Mouse (Mus musculus) olfactory bulb, adult 2 months (tissue): ENCODE results near the gene Defa26. TPM values are rescaled to one million over a fixed set of nuclear protein-coding genes. Genes with fewer than 3 reads are reported as not detected.
"Not testable (repeated sequence)": the region's sequence is repeated elsewhere in the genome, so short reads cannot be mapped to it uniquely, and the experiment has no call there.

Source experiments
- H3K27ac ChIP-seq: fragments of 200-500 bp; 2 replicates; pipeline ENCODE4 v1.5.1; 2012; ENCODE audit warnings: low read depth, low read length; ENCODE audit not compliant: insufficient read depth
- H3K4me1 ChIP-seq: fragments of 200-500 bp; 2 replicates; pipeline ENCODE4 v1.6.1; 2012; ENCODE audit warnings: low read length; ENCODE audit not compliant: control insufficient read depth, insufficient read depth
- H3K4me3 ChIP-seq: fragments of 200-500 bp; 2 replicates; pipeline ENCODE4 v1.5.1; 2012; ENCODE audit warnings: mild to moderate bottlenecking, low read depth, low read length, moderate library complexity; ENCODE audit not compliant: insufficient read depth
- WGBS: fragments of 180-500 bp; shearing (Covaris S2); methylation state at CpG from one replicate; pipeline ENCODE4 v1.1.7; 2018; 5-methylcytosine and 5-hydroxymethylcytosine counted together
- polyA plus RNA-seq: library from polyadenylated mRNA; stranded (reverse); fragments of >200 nt; gene quantifications from 2 replicates; pipeline ENCODE4 v1.2.4, GENCODE M21; 2012; ENCODE audit warnings: low replicate concordance; ENCODE audit not compliant: missing spikeins, insufficient read depth, insufficient read length

Defa26 gene
- not detected in 2 replicates for polyA plus RNA-seq

GRCm38 (mm10) chr8:21617883-21618282, at the start of gene Defa26:
TSS of gene Defa26 (plus strand) at chr8:21618183.
- H3K4me3 ChIP-seq, H3K4me1 ChIP-seq, H3K27ac ChIP-seq: not testable (repeated sequence)
- 92% methylated on average over 1 of the region's 1 CpGs for WGBS

GRCm38 (mm10) chr8:21582706-21583105, 35.3 kb upstream of the Defa26 start, which contains the start of gene Defa28:
TSS of gene Defa28 (plus strand) at chr8:21583006.
- not testable (repeated sequence) for H3K27ac ChIP-seq, H3K4me1 ChIP-seq, H3K4me3 ChIP-seq
- no CpG with 5 or more reads among the region's 1 CpGs for WGBS

- not testable (repeated sequence) for H3K27ac ChIP-seq, H3K4me1 ChIP-seq
- no CpG with 5 or more reads among the region's 1 CpGs for WGBS
These were observed 23.6 kb upstream of the Defa26 start, which contains the start of gene Gm7861 for GRCm38 (mm10) chr8:21594408-21594807. TSS of gene Gm7861 (minus strand) at chr8:21594508.

GRCm38 (mm10) chr8:21655480-21655879, 37.5 kb downstream of the Defa26 start, which contains the start of gene Defa17:
TSS of gene Defa17 (plus strand) at chr8:21655780.
- H3K4me1 ChIP-seq, H3K4me3 ChIP-seq, H3K27ac ChIP-seq: not testable (repeated sequence)
- no CpG with 5 or more reads among the region's 2 CpGs for WGBS

More at GRCm38 (mm10) chr8:21594408-21594807, 23.6 kb upstream of the Defa26 start, which contains the start of gene Gm7861:
- not testable (repeated sequence) for H3K4me3 ChIP-seq

- WGBS = 100% methylated on average over 1 of the region's 1 CpGs
- not testable (repeated sequence) for H3K4me1 ChIP-seq, H3K4me3 ChIP-seq, H3K27ac ChIP-seq
These were observed 47.5 kb downstream of the Defa26 start, which contains the start of gene Defa34 for GRCm38 (mm10) chr8:21665497-21665896. TSS of gene Defa34 (plus strand) at chr8:21665797.

Other genes starting within 250 kb of the Defa26 start
- gene Defa2, start 239.7 kb upstream of the Defa26 start, polyA plus RNA-seq = not detected in 2 replicates
- not detected in 2 replicates for gene Defa33, start 226.4 kb upstream of the Defa26 start, polyA plus RNA-seq
- not detected in 2 replicates for gene Defa36, start 190.8 kb upstream of the Defa26 start, polyA plus RNA-seq
- gene Gm7849, start 161.6 kb upstream of the Defa26 start, polyA plus RNA-seq = not detected in 2 replicates
- gene Defa20, start 108.9 kb upstream of the Defa26 start, polyA plus RNA-seq = not detected in 2 replicates
- gene Defa32, start 89.2 kb upstream of the Defa26 start, polyA plus RNA-seq = not detected in 2 replicates
- gene Defa37, start 52.8 kb upstream of the Defa26 start, polyA plus RNA-seq = not detected in 2 replicates
- not detected in 2 replicates for gene Defa28, start 35.2 kb upstream of the Defa26 start, polyA plus RNA-seq
- not detected in 2 replicates for gene Gm7861, start 23.7 kb upstream of the Defa26 start, polyA plus RNA-seq
- gene Defa17, start 37.6 kb downstream of the Defa26 start, polyA plus RNA-seq = not detected in 2 replicates
- gene Defa34, start 47.6 kb downstream of the Defa26 start, polyA plus RNA-seq = not detected in 2 replicates
- gene AY761184, start 85.5 kb downstream of the Defa26 start, polyA plus RNA-seq = not detected in 2 replicates
- not detected in 2 replicates for gene Defa24, start 116.3 kb downstream of the Defa26 start, polyA plus RNA-seq
- gene Defb50, start 205.4 kb downstream of the Defa26 start, polyA plus RNA-seq = not detected in 2 replicates
- not detected in 2 replicates for gene Defb2, start 221.7 kb downstream of the Defa26 start, polyA plus RNA-seq
- gene Defb10, start 240.7 kb downstream of the Defa26 start, polyA plus RNA-seq = not detected in 2 replicates